Mouse (Mus musculus): Measurements from ENCODE around the gene Ccdc150. TPM values are rescaled to one million over a fixed set of nuclear protein-coding genes. Genes with fewer than 3 reads are reported as not detected.

Gene Ccdc150
- 0.12 and 0.13 TPM in 2 replicates for polyA plus RNA-seq (2012; rRNA removed)

DNA sequence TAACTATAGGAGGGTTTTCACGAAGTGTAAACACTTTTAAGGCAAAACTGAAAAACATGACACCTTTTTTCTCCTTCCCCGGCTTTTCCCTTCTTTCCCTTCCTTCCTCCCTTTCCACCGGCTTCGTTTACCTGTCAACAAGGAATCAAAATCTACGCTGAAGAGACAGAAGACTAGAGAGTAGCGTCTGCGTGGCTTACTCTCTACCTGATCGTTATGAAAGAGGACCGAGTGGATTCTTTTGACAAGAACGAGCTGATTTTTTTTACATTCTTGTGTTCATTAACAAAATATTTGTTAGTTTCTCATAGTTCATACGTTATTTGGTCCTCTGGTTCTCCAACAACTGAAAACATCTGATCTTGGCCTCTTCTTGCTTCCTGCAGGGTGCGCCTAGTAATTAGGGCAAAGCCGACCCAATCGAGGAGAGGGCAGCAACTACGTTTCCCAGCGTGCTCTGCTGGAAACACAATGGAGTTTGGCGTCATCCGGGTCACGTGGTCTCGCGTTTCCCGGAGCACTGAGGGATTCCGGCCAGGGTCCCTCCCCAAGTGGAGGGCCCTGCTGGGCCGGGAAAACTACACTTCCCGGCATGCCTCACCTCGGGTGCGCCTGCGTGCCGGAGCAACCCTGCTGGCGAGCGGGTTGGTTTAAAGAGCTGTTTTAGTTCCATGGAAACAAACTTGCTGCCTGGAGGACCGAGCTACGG lies at the start of gene Ccdc150:
TSS of gene Ccdc150 (plus strand) at position 526 of the 709 bp plus-strand sequence.

Other genes starting within 250 kb of the Ccdc150 start
- 1.4 and 2.1 TPM in 2 replicates for gene Hecw2, start 55.5 kb upstream of the Ccdc150 start, polyA plus RNA-seq (2012; rRNA removed)
- gene Gtf3c3, start 188.3 kb downstream of the Ccdc150 start, polyA plus RNA-seq (2012; rRNA removed), result 2.8 and 4.6 TPM in 2 replicates